Mouse (Mus musculus) gastrocnemius, postnatal 25 days (tissue): ENCODE measurements around the gene Zrsr2. TPM values are rescaled to one million over a fixed set of nuclear protein-coding genes. Genes with fewer than 3 reads are reported as not detected.

ENCODE experiments used
- DNase-seq: peaks from one replicate; pipeline ENCODE4 v3.0.0; 2022
- long read RNA-seq, 2 experiments: library from polyadenylated mRNA; stranded (forward); transcript quantifications; one replicate each; pipeline ENCODE4 v2.0.0; 2021
- total RNA-seq, 2 experiments: library from RNA; stranded (reverse); gene quantifications; 1 replicate in 1 of 2; 2 replicates in 1 of 2; pipeline ENCODE4 v1.2.3; 2021

The Zrsr2 gene
- 10 to 100 TPM; 12.1 to 15.5 TPM for total RNA-seq
- long read RNA-seq, experiment 1, partial matches to known transcripts, result 3 of 9 reads
- long read RNA-seq, experiment 1, other reads (novel, unspliced or antisense), result 5 of 9 reads
- long read RNA-seq, experiment 2, partial matches to known transcripts, result 2 of 9 reads
- long read RNA-seq, experiment 2, other reads (novel, unspliced or antisense), result 2 of 9 reads

DNA sequence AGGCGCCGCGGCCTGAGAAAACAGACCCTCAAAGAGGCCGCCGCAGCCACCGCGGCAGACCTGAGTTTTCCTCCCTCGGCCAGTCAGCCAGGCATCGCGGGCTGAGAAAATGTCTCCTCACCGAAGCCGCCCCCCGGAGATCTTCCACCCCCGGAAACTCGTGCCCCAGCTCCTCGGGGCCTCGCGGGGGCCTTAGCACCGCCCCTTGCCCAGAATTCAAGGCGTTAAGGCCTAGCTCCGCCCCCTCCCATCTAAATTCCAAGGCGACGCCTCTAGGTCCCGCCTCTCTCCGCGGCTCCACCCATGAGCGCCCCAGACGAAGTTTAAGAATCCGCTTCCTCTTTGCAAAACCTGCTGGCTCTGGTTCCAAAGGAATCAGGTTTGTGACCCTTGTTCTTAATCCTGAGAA is at the start of gene Zrsr2:
Zrsr2 (minus strand) TSS at position 195 of the 409 bp plus-strand sequence.
- DNase-seq, result peak; percentile 80

DNA sequence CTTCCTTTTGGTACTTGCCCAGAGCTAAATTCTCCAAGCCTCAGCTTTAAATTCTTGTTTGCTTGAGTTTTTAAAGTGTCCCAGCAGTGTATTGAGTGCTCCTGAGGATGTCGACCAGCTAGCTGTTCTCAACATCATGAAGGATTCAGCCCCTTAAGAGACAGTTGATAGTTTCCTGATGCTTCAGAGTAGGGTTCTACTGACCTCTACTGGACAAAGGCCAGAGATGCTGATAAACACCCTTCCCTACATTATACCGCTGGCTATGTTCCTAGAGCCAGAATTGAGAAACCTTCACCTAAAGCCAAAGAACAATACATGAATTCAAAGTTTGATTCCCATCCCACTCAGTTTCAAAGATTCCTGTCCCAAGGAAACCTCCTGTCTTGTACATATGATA is 46.3 kb upstream of the Zrsr2 start:
- no peak for DNase-seq

DNA sequence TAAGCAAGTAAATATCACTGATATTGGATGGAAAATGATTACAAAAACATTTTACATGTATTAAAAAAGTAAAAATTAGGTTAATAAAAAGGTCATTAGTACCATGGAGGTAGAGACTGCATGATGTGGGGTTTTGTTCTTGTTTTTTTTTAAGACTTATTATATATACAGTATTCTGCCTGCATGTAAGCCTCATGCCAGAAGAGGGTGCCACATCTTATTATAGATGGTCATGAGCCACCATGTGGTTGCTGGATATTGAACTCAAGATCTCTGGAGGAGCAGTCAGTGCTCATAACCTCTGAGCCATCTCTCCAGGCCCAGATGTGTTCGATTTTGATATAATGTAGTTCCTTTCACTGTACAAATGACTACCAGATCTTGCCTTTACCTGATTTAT is 41.4 kb upstream of the Zrsr2 start:
- DNase-seq, result no peak

DNA sequence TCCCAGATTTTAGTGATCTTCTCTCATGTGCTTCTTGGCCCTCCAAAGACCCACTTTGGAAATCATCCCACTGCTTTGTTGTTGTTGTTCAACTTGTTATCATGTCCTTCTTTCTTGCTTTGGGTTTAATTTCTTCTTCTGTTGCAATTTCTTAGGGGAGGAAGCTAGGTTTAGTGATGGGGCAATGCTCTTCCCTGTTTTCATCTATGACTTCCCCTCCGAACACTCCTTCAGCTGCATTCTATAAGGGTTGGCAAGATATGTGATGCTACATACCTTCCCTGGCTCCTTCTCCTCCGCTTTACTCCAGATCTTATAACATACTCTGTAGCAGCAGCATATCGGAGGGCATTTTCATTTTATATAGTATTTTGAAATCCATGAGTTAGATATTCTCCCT is 38.3 kb upstream of the Zrsr2 start:
- DNase-seq, result no peak

DNA sequence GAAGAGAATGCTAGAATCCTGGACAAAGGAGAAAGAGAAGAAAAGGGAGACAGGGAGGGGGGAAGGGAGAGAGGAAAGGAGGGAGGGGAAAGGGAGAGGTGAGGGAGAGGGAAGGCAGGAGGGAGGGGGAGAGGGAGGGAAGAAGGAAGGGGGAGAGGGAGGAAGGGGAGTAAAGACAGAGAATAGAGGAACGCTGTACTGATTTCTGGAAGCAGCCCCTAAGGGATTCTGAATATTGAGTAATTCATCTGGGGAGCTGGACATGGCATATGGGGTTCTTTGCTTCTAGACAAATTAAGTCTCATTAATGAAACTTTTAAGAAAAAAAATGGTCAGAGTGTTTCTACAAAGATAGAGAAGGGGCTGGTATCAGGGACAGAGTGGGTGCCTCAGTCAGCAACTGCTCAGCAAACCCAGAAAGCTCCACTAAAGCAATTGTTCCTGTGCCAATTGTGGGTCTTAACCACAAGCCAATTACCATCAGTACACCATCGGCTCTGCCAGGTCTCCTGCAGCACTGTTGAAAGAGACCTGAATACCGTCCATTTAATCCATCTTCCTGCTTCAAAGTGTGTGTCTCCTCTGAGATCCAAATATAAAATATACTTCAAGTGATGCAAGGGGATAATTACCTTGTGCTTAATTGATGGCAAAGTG is 29.4 kb upstream of the Zrsr2 start:
- DNase-seq, result no peak

DNA sequence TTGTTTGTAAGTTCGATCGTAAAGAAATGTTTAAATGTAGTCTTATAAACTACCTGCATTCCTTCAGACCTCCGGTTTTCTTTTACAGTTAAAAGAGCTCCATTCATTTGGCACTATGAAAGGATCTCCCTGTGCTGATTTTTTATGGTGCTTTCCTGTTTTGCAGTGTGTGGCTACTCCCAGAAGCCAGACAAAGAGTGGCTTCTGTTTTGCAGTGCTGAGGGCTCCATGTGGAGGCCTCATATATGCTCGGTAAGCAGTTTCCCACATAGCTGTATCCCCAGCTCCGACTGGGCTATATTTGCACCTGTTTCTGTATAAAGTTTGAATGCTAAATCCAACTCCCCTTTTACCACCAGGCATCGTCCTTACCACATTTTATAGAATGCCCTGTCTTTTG is 23.7 kb upstream of the Zrsr2 start:
- no peak for DNase-seq

DNA sequence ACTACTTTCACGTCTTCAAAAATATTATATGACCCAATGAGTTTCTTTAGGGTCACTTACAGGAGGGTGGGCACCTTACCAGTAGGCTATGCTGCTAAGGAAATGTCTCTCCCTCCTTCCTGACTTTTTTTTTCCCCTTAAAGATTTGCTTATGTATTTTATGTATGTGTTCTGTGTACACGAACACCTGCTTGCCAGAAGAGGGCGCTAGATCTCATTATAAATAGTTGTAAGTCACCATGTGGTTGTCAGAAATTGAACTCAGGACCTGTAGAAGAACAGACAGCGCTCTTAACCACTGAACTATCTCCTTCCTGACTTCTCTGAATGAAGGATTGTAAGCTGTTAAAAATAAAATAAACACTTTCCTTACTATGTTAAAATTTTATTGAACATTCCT is 23.0 kb upstream of the Zrsr2 start:
- DNase-seq, result no peak

DNA sequence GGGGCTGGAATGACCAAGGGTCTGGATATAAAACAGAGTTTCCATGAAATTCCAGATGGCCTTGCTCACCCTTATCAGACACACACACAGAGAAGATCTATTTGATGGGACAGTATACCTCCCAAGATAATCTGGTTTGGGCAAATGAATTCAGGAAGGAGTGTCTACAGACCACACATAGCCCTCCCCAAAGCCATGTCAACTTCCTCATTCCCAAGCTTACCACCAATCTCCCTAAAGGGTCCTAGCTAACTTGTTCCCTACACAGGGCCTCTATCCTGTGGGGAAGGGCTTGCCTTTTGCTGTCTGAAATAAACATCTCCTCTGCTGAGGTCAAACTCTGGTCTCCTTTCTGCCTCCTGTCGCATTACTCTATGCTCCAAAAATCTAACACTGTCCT is 22.6 kb upstream of the Zrsr2 start:
- no peak for DNase-seq

DNA sequence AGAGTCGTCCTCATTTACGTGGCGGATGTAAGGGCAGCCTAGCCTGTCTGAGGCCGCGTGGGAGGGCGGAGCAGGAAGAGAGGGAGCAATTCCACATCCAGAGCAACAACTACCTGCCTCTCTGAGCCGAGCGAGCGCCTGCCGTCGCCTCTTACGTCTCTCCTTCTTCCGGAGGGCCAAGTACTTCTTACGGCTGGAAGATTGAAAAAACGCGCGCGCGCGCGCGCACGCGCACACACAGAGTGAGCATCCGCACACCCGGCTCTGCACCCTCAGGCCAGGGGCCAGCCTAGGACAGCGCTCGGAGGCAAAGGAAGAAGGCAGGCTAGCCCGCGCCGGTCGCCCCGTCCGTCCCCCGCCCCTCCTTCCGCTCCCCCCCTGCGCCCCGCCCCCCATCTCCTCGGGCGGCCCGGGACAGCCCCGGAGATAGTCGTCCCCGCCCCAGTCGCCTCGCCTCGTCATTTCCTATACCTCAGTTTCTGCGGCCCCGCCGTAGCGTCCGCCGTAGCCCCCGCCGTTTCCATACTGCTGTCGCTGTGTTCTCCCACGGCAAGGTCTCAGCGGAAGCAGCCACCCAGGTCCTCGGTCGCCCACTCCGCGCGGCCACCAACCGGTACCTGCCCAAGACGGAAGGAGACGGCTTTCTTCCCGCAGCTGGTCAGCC is 526 bp downstream of the Zrsr2 start:
- DNase-seq, result peak; percentile 67

DNA sequence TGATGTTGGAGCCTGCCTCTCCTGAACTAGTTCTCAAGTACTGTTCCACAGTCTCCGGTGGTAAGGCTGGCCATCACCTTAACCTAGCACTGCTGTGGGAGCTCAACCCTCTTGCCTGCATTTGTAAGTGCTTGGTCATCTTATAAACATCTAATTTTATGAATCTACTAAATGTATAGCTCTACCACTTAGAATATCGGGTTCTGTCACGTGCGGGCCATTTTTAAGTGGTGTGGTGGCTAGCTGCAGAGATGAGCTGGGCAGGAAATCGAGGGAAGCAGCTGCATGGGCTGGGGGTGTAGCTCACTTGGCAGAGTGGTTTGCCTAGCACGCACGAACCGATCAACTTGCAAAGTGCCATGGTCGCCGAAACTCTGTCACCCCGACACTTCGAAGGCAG is 1.1 kb downstream of the Zrsr2 start:
- DNase-seq, result no peak

DNA sequence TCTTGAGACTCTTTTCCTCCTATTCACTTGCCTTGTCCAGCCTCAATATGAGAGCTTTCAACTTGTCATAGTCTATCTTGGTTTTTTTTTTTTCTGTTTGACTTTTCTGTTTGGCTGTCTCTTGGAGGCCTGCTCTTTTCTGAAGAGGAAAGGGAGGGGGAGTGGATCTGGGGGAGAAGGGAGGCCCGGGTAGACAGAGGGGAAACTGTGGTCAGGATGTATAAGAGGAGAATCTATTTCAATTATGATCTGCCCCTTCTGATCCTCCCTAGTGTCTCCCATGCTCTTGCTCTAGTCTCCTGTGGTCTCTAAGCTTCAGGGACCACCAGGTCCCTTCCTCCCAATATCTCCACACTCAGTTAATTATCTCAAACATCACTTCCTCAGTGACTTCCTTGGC is 6.8 kb downstream of the Zrsr2 start:
- DNase-seq, result no peak

DNA sequence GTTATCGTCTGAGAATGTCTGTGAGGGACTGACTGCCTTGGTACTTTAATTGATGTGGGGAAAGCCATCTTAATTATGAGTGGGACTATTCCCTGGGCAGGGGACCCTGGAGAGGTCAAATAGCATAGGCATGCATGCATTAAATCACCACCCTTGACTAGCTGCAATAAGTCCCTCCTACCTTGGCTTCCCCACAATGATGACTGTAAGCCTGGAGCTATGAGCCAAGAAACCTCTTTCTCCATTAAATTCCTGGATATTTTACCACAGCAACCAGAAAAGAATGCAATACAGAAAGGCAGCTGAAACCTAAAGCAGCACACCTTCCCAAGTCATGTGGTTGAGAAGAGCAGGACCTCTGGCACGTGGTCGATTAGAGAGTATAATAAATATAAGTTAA is 14.1 kb downstream of the Zrsr2 start:
- DNase-seq, result no peak

DNA sequence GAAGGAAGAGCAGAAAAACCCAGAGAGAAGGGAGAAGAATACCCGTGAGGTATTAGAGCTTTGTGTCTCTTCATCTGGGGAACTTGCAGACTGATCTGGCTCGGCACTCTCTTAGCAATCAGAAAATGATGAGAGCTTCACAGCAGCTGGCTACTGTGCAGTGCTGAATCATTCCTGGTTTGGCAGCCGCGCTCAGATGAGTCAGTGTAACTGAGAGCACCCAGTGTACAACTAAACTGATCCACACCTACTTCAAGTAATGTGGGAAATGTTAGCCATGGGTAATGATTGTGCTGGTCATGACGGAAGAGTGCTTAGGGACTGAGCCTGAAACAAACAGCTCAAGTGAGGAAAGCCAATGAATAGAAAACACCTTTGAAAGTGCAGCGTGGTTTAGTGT is 19.9 kb downstream of the Zrsr2 start:
- DNase-seq, result peak; percentile 67

DNA sequence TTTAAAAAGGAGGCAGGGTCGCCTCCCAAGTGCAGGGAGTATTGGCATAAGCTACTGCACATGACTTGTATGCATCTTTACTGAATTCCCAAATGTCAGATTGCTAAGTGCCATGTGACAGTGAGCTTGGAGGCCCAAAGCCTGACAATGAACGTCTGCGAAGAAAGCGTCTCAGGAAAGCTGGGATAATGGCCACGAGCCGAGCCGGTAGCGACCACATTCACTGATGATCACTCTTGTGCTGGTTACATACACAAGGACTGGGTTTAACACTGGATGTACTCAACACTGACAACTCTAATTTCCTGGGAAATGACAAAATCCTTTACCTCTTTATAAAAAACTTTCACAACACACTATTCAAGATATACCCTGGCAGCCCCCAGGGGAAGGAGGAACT is 23.7 kb downstream of the Zrsr2 start:
- no peak for DNase-seq

DNA sequence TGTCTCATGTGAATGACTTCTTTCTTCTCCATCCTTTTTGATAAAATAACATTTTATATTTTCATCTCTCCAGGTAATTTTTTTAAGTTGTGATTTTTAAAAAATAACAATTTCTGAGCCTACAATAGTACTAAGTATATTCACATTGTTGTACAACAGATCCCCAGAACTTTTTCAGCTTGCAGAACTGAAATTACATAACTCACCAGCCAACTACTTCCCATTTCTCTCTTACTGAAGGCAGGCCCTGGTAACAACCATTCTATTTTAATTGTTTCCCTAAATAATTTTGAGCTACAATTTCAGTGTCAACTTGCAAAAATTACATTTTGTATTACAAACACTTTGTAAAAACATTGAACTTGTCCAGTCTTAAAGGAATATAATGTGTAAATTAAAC is 28.9 kb downstream of the Zrsr2 start:
- DNase-seq, result no peak

DNA sequence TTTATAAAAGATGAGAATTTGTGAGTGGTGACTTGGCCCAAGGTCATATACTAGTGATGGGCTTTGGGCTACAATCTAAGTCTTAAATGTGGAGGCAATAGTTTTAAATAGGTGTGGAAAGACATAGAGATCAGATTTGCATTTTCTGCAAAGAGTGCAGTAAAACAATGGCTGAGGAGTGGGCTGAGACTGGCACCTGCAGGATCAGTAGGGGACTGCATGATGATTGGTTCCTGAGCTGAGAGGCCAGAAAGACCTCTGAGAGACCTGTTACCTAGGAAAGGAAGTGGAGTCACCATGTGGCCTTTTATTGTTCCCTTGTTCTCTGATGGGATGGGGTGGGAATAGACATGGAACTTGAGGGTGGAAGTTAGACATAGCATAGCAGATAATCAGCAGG is 45.7 kb downstream of the Zrsr2 start:
- no peak for DNase-seq

DNA sequence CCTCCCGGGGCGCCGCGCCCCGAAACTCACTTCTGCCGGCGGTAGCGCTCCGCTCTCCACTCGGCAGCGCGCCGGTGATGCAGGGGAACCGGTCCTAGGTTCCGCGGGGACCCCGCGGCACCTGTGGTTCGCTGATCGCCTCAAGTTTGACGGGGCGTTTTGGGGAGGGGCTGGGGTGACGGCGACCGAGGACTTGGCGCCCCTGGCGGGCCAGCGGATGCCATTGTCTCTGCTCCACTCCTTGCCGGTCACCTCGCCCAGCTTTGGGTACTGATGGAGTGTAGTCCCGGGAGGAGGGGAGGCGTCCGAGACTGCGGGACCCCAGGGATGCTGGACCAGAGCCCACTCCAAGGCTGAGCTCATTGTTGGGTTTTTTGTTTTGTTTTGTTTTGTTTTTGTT is 49.1 kb downstream of the Zrsr2 start:
- peak; percentile 35 for DNase-seq

DNA sequence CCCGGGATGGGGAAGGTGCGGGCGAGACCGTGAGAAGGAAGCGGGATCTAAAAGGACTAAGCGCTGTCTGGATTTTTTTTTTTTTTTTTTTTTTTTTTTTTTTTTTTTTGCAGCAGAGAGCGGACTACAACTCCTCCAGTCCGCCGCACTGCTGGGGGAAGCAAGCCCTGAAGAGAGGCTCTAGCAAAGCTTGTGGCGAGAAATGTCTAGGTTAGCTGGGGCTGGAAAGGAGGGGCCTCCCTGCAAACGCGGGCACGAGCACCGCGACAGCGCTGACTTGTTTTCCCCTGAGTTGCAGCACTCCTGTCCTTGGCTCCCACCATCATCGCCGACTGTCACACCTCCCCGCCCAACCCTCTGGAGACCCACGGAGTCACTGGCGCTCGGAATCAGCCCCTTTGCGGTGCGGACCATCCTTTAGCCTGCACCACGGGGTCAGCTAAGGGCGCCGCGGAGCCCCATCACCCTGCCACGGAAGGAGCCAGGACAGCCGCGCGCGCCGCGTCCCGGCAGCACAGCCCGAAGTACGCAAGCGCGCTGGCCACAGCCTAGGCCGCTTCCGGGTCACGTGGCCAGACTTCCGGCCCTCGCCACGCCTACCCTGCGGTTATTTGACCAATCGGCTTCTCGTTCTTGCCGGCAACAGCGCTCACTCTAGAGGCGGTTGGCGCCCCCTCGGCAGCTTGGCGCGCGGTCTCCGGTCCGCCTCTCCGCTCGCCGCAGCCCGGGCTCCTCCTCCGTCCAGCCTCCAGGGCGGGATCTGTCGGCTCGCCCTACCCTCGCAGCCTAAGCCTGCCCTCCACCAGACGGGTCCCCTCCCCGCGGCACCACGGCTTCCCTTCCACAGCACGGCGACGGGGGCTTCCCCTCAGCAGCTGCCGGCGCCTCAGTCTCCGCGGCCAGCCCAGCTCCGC is 49.9 kb downstream of the Zrsr2 start, which contains the start of gene Ap1s2:
Ap1s2 (plus strand) TSS at position 681 of the 914 bp plus-strand sequence.
- peak; percentile 96 for DNase-seq

DNA sequence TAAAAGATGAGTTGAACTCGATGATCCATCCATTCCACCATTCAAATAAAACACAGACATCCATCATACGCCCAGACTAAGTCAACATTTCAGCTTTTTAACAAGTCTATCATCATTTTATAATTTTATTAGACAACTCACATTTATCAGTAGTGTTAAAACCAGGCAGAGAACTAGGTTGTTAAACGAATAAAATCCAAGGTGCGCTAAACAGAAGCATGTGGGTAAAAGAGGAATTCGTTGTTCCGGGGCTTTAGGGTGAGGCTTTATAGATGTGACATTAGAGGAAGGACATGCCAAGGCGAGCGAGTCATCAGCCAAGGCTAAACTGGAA is 50.5 kb downstream of the Zrsr2 start:
- DNase-seq, result no peak

DNA sequence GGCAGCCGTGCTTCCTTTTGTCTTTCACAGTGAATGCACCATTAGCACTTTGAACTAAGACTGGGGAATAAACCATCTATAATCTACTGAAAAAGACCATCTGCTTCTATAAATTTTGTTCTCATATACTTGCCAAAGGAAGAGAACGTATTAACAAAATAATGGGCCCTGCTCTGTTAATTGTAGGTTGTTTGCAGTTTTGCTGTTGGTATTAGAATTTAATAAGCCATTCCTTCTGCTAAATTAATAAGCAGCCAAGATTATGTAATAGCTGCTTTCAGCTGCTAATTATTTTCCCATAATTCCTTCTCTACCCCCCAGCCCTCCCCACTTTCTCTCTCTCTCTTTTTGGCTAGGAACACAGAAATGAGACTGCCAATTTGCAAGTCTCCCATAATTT is 51.6 kb downstream of the Zrsr2 start:
- no peak for DNase-seq

DNA sequence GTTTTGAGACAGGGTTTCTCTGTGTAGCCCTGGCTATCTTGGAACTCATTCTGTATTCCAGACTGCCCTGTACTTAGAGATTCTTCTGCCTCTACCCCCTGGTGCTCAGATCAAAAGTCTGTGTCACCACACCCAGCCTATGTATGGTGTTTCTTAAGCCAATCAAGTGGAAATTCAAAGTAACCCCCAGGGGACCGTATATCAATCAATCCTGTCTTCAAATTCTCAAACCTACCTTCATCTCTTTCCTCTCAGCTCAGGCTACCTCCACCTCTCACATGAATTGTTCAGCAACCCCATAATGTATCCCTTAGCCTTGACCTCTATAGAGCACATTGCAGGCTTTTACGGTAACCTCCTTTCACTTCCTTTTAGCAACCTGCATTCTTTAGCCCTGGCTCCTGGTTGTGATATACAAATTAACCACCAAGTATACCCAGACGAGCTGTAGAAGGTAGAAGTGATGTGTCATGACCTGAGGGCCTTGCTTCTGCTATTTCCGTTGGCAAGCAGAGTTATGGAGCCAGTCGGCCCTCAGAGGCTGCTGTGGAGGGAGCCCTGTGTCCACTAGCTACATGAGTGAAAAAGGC is 58.9 kb downstream of the Zrsr2 start:
- no peak for DNase-seq

DNA sequence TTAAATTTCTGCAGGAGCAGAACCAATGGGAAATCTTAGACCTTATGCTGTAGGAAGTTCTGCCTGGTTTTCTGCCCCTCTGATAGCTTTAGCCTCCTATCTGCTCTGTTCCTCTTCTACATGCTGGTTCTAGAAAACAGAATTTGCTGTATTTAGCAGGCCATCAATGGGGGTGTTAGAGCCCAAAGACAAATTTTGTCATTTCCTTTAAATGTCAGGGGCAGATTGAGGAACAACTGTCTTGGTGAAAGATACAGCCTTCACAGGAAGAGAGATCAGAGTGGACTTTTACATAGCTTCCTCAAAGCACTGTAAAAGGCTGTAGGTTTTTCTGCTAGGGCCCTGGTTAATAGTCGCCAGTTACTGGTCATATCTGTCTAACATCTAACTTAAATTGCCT is 61.1 kb downstream of the Zrsr2 start:
- no peak for DNase-seq
